Mouse (Mus musculus): ENCODE measurements around the gene Pacs2. TPM values are rescaled to one million over a fixed set of nuclear protein-coding genes. Genes with fewer than 3 reads are reported as not detected.

The Pacs2 gene
- polyA plus RNA-seq, 1 experiment from 2014 or later = 16.1 TPM

DNA sequence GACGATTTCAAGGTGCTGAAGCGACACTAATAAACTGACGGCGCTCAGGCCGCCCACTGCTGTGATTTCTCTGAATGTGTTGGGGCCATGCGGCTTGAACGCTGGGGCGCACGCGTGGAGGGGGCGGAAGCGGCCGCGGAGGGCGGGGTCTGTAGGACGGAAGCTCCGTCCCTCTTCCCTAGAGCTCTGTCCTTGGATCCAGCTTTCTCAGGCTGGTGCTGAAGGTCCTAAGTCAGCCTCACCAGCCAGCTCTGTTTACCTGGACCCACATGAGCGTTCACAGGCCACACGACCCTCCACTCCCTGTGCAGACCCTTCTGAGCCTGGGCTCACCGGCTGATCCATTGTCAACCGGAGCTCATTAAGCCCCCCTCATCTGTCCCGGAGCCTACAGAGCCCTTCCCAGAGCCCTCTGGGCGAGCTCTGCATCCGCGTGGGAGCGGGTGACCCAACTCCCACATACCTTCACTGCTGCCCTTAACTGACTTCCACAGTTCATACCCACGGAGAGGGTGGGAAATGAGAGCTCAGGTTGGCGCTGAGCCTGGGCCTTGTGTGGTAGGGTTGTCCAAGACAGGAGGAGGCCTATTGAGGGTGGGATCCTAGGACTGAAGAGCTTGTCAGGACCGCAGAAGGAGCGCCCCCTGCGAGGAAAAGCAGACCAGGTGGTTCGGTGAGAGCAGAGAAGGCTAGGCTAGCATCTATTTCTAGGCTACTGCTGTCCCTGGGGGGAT, 60.2 kb downstream of the Pacs2 start, which contains the start of gene Tex22:
Tex22 (plus strand) TSS at position 174 of the 734 bp plus-strand sequence.
- Histone ChIP-seq H3K9me3 (replicated peaks; ENCODE audit: control insufficient read depth, low read length) (no peaks in the 10 kb centered on the region), H3K9ac (ENCODE audit: low read length) (peak within 1 kb of the TSS; percentile 77), H3K27me3 (replicated peaks; ENCODE audit: control insufficient read depth, insufficient read depth, low read length) (no peaks in the 10 kb centered on the region), H3K4me2 (ENCODE audit: low read length) (peak within 1 kb of the TSS; percentile 96), H3K27ac (ENCODE audit: low read depth, low read length) (peak within 1 kb of the TSS; percentile 93), H3K4me3 (ENCODE audit: low read depth, low read length) (peak within 1 kb of the TSS; percentile 42), H3K4me1 (ENCODE audit: control insufficient read depth, insufficient read depth, low read length) (peaks cover 14% of the 10 kb centered on the region; the same call in 1 of the 2 replicates), H3K36me3 (ENCODE audit: control insufficient read depth, insufficient read depth, low read length) (peaks cover 26% of the 10 kb centered on the region)
- WGBS = 2% methylated on average over 32 of the region's 32 CpGs
- ATAC-seq (peak; percentile 95), DNase-seq (ENCODE audit: low spot score) (peak; percentile 91)

DNA sequence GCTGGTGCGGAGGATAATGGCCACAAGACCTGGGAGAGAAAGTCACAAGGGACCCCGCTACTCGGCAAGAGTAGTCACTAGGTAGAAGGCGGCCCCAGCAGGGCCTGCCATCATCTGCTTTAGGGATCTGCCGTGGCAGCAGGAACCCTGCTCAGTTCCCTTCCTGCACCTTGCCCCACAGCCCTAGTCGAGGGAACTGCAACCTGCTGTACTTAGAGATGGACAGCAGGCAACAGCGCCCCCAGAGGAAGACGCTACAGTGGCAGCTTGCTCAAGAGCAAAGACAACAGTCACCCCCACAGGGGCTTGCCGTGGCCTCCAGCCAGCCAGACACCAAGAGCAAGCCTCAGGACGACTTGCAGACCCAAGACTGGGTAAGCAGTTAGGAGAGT, 60.8 kb downstream of the Pacs2 start:
- ATAC-seq = peak; percentile 79
- H3K27ac ChIP-seq (ENCODE audit: low read depth, low read length) = peak overlapping the region; percentile 93

DNA sequence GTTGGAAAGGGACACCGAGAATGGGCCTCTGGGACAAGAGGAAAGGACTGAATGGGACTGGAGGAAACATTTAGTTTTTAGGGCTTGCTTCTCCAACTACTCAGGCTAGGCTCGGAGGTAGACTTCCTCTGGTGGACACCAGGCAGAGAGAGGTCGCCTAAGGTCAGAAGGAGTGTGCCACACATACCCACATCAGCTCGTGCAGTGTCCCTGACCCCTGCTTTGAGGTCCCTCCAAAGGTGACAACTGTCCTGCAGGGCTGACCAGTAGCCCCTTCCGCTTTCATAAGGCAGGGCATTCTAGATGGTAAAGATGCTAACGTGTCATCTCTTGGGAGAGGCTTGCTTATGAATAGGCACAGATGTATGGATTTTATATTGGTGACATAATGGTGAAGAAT, 61.2 kb downstream of the Pacs2 start:
- H3K9ac ChIP-seq (ENCODE audit: low read length) = peak overlapping the region; percentile 77
- no peaks in the 10 kb centered on the region for H3K9me3 ChIP-seq (replicated peaks; ENCODE audit: control insufficient read depth, low read length)
- no peak overlapping the region for H3K27ac ChIP-seq (ENCODE audit: low read depth, low read length)
- 58% methylated on average over 6 of the region's 6 CpGs for WGBS
- peaks cover 14% of the 10 kb centered on the region; the same call in 1 of the 2 replicates for H3K4me1 ChIP-seq (ENCODE audit: control insufficient read depth, insufficient read depth, low read length)
- H3K36me3 ChIP-seq (ENCODE audit: control insufficient read depth, insufficient read depth, low read length) = peaks cover 16% of the 10 kb centered on the region
- no peaks in the 10 kb centered on the region for H3K27me3 ChIP-seq (replicated peaks; ENCODE audit: control insufficient read depth, insufficient read depth, low read length)
- H3K4me3 ChIP-seq (ENCODE audit: low read depth, low read length) = no peak overlapping the region
- ATAC-seq (no peak), DNase-seq (ENCODE audit: low spot score) (no peak)
- peak overlapping the region; percentile 96 for H3K4me2 ChIP-seq (ENCODE audit: low read length)

More for the DNA sequence above, 60.8 kb downstream of the Pacs2 start:
- WGBS = 4% methylated on average over 10 of the region's 10 CpGs
- Histone ChIP-seq H3K4me3 (ENCODE audit: low read depth, low read length) (peak overlapping the region; percentile 42), H3K36me3 (ENCODE audit: control insufficient read depth, insufficient read depth, low read length) (peaks cover 20% of the 10 kb centered on the region), H3K4me2 (ENCODE audit: low read length) (peak overlapping the region; percentile 96), H3K4me1 (ENCODE audit: control insufficient read depth, insufficient read depth, low read length) (peaks cover 14% of the 10 kb centered on the region; the same call in 1 of the 2 replicates), H3K9me3 (replicated peaks; ENCODE audit: control insufficient read depth, low read length) (no peaks in the 10 kb centered on the region), H3K27me3 (replicated peaks; ENCODE audit: control insufficient read depth, insufficient read depth, low read length) (no peaks in the 10 kb centered on the region), H3K9ac (ENCODE audit: low read length) (peak overlapping the region; percentile 77)
- peak; percentile 94 for DNase-seq (ENCODE audit: low spot score)

- WGBS = 67% methylated on average over 3 of the region's 3 CpGs
- no peaks in the 10 kb centered on the region for H3K4me1 ChIP-seq (ENCODE audit: control insufficient read depth, insufficient read depth, low read length)
- no peaks in the 10 kb centered on the region for H3K36me3 ChIP-seq (ENCODE audit: control insufficient read depth, insufficient read depth, low read length)
- H3K4me2 ChIP-seq (ENCODE audit: low read length) = no peak overlapping the region
- ATAC-seq = no peak
- no peak for DNase-seq (ENCODE audit: low spot score)
- H3K9ac ChIP-seq (ENCODE audit: low read length) = no peak overlapping the region
- no peaks in the 10 kb centered on the region for H3K9me3 ChIP-seq (replicated peaks; ENCODE audit: control insufficient read depth, low read length)
- no peaks in the 10 kb centered on the region for H3K27me3 ChIP-seq (replicated peaks; ENCODE audit: control insufficient read depth, insufficient read depth, low read length)
- no peak overlapping the region for H3K27ac ChIP-seq (ENCODE audit: low read depth, low read length)
- H3K4me3 ChIP-seq (ENCODE audit: low read depth, low read length) = no peak overlapping the region
These were observed 73.0 kb downstream of the Pacs2 start for GRCm38 (mm10) chr12:113087276-113087675.

DNA sequence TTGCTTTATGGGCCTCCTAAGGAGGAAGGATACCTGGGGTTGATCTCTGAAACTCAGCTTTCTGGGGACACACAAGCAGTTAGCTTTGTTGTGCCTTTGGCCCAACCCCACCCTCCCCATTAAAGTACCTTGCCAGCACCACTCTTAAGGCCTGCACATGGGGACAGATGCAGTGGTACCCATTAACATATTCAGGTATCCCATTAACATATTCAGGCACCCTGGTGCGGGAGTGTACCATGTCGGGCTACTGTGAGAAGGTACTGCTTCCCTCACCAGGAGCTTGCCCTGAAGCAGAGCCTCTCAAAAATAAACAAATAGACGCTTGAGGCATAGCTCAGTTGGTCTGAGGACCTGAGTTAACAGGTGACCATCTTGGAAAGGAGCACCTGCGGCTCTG, 73.7 kb downstream of the Pacs2 start:
- H3K4me3 ChIP-seq (ENCODE audit: low read depth, low read length) = no peak overlapping the region
- no peaks in the 10 kb centered on the region for H3K9me3 ChIP-seq (replicated peaks; ENCODE audit: control insufficient read depth, low read length)
- no peak for ATAC-seq

DNA sequence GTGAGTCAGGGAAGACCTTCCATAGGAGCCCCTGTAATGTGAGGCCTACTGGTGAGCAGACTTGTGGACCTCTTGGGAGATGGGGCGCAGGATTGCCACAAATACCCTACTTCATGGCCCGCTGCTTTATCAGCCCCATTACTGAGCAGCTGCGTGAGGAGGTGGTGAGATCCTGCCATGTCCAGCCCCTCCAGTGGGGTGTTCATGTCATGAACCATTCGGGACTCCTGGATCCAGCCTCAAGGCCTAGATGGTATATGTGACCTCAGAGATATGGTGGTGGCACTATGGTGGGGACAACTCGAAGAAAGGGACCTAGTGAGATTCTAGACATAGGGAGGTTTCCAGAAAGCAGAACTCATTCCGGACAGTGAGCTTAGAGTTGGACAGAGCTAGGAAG, 74.8 kb downstream of the Pacs2 start:
- H3K36me3 ChIP-seq (ENCODE audit: control insufficient read depth, insufficient read depth, low read length) = no peaks in the 10 kb centered on the region
- no peak overlapping the region for H3K4me2 ChIP-seq (ENCODE audit: low read length)
- no peak overlapping the region for H3K9ac ChIP-seq (ENCODE audit: low read length)
- no peaks in the 10 kb centered on the region for H3K9me3 ChIP-seq (replicated peaks; ENCODE audit: control insufficient read depth, low read length)
- no peaks in the 10 kb centered on the region for H3K27me3 ChIP-seq (replicated peaks; ENCODE audit: control insufficient read depth, insufficient read depth, low read length)
- no peak overlapping the region for H3K27ac ChIP-seq (ENCODE audit: low read depth, low read length)
- ATAC-seq (no peak), DNase-seq (ENCODE audit: low spot score) (no peak)
- H3K4me3 ChIP-seq (ENCODE audit: low read depth, low read length) = no peak overlapping the region
- no peaks in the 10 kb centered on the region for H3K4me1 ChIP-seq (ENCODE audit: control insufficient read depth, insufficient read depth, low read length)
- WGBS = 94% methylated on average over 6 of the region's 6 CpGs

More for the DNA sequence above, 73.7 kb downstream of the Pacs2 start:
- Histone ChIP-seq H3K36me3 (ENCODE audit: control insufficient read depth, insufficient read depth, low read length) (no peaks in the 10 kb centered on the region), H3K4me2 (ENCODE audit: low read length) (no peak overlapping the region), H3K4me1 (ENCODE audit: control insufficient read depth, insufficient read depth, low read length) (no peaks in the 10 kb centered on the region), H3K27me3 (replicated peaks; ENCODE audit: control insufficient read depth, insufficient read depth, low read length) (no peaks in the 10 kb centered on the region), H3K27ac (ENCODE audit: low read depth, low read length) (no peak overlapping the region), H3K9ac (ENCODE audit: low read length) (no peak overlapping the region)
- 45% methylated on average over 4 of the region's 4 CpGs for WGBS
- DNase-seq (ENCODE audit: low spot score) = no peak

DNA sequence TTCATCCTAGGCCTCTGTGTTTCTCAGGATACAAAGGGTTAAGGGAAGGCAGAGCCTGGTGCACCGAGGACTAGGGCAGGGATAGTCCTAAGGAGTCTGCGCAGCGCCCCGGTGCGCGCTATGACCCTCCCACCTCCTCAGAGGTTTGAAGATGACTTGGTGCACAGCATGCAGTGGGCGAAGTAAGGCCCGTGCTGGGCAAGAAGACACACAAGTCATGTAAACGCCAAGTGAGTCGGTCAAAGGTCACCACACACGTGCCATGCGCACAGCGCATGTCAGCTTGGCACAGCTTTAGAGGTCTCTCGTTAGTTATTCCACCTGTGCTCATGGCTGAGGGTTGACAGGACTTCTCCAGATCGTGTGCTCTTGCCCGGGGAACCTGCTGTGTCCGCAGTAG, 75.7 kb downstream of the Pacs2 start:
- DNase-seq (ENCODE audit: low spot score) (no peak), ATAC-seq (no peak)
- Histone ChIP-seq H3K9me3 (replicated peaks; ENCODE audit: control insufficient read depth, low read length) (no peaks in the 10 kb centered on the region), H3K27ac (ENCODE audit: low read depth, low read length) (no peak overlapping the region), H3K9ac (ENCODE audit: low read length) (no peak overlapping the region), H3K4me3 (ENCODE audit: low read depth, low read length) (no peak overlapping the region), H3K4me1 (ENCODE audit: control insufficient read depth, insufficient read depth, low read length) (no peaks in the 10 kb centered on the region), H3K4me2 (ENCODE audit: low read length) (no peak overlapping the region), H3K36me3 (ENCODE audit: control insufficient read depth, insufficient read depth, low read length) (no peaks in the 10 kb centered on the region), H3K27me3 (replicated peaks; ENCODE audit: control insufficient read depth, insufficient read depth, low read length) (no peaks in the 10 kb centered on the region)
- 83% methylated on average over 17 of the region's 17 CpGs for WGBS

DNA sequence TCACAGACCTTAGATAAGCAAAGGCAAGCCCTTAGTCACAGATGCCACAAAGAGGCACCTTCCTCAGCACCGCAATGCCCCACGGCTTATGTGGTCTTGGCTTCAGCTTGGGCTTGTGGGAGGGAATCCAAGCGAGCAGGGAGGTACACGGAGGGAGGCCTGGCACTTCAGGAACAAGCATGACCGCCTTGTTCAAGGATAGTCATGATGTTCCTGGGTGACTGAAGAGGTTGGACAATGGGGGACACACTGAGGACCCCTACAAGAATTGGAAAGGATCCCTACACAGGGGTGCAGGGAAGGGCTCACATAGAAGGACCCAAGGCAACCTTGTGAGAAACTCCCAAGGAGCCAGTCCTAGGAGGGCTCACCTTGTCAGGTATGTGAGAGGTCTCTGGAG, 82.7 kb downstream of the Pacs2 start:
- Histone ChIP-seq H3K9me3 (replicated peaks; ENCODE audit: control insufficient read depth, low read length) (no peaks in the 10 kb centered on the region), H3K27ac (ENCODE audit: low read depth, low read length) (no peak overlapping the region), H3K4me2 (ENCODE audit: low read length) (peak overlapping the region; percentile 93), H3K4me3 (ENCODE audit: low read depth, low read length) (peak overlapping the region; percentile 93), H3K27me3 (replicated peaks; ENCODE audit: control insufficient read depth, insufficient read depth, low read length) (no peaks in the 10 kb centered on the region), H3K9ac (ENCODE audit: low read length) (peak overlapping the region; percentile 98), H3K36me3 (ENCODE audit: control insufficient read depth, insufficient read depth, low read length) (no peaks in the 10 kb centered on the region), H3K4me1 (ENCODE audit: control insufficient read depth, insufficient read depth, low read length) (peaks cover 16% of the 10 kb centered on the region)
- 91% methylated on average over 5 of the region's 5 CpGs for WGBS
- DNase-seq (ENCODE audit: low spot score) (no peak), ATAC-seq (no peak)

- Histone ChIP-seq H3K27ac (ENCODE audit: low read depth, low read length) (peak within 1 kb of the TSS; percentile 80), H3K9me3 (replicated peaks; ENCODE audit: control insufficient read depth, low read length) (no peaks in the 10 kb centered on the region), H3K4me1 (ENCODE audit: control insufficient read depth, insufficient read depth, low read length) (peaks cover 16% of the 10 kb centered on the region), H3K36me3 (ENCODE audit: control insufficient read depth, insufficient read depth, low read length) (0 out of 2 replicates have a peak, but pooled peaks cover under 1% of the 10 kb centered on the region), H3K4me2 (ENCODE audit: low read length) (peak within 1 kb of the TSS; percentile 93), H3K27me3 (replicated peaks; ENCODE audit: control insufficient read depth, insufficient read depth, low read length) (no peaks in the 10 kb centered on the region), H3K4me3 (ENCODE audit: low read depth, low read length) (peak within 1 kb of the TSS; percentile 93), H3K9ac (ENCODE audit: low read length) (peak within 1 kb of the TSS; percentile 98)
- WGBS = under 1% methylated on average over 31 of the region's 53 CpGs
- ATAC-seq = peak; percentile 79
- peak; percentile 76 for DNase-seq (ENCODE audit: low spot score)
These were observed 83.5 kb downstream of the Pacs2 start, which contains the start of gene Mta1 for GRCm38 (mm10) chr12:113097749-113098281. Gene Mta1 (plus strand): TSS chr12:113098278.

Data from forebrain, embryonic 14.5 days (tissue).